Mouse (Mus musculus) cerebellum, postnatal 14 days (tissue): Measurements from ENCODE around the gene Ddx43.
A peak's percentile ranks its signal among the peaks of the same experiment; 100 is the strongest.

Source experiments
- DNase-seq, 2 experiments: peaks; one replicate each; pipeline ENCODE4 v3.0.0; 2021; ENCODE audit warnings: mixed read lengths in 2 of 2

The Ddx43 gene

GRCm38 (mm10) chr9:78374397-78374796 is 21.2 kb upstream of the Ddx43 start:
- DNase-seq: no peak

- DNase-seq: no peak
Measured at GRCm38 (mm10) chr9:78374885-78375389, 20.6 kb upstream of the Ddx43 start.

GRCm38 (mm10) chr9:78375486-78375885 is 20.1 kb upstream of the Ddx43 start:
- no peak for DNase-seq

GRCm38 (mm10) chr9:78377546-78377945 is 18.0 kb upstream of the Ddx43 start:
- DNase-seq: no peak

GRCm38 (mm10) chr9:78378113-78378785 is 17.3 kb upstream of the Ddx43 start, which contains the start of gene Ooep:
TSS of gene Ooep (minus strand) at chr9:78378725.
- DNase-seq: peak; percentile 58 to 70

- DNase-seq: peak in 1 of 2 experiments; percentile 6
Measured at GRCm38 (mm10) chr9:78385893-78386292, 9.7 kb upstream of the Ddx43 start.

- DNase-seq: no peak
Measured at GRCm38 (mm10) chr9:78386947-78387346, 8.6 kb upstream of the Ddx43 start.

GRCm38 (mm10) chr9:78389981-78390380 is 5.6 kb upstream of the Ddx43 start:
- no peak for DNase-seq

GRCm38 (mm10) chr9:78393741-78394140 is 1.8 kb upstream of the Ddx43 start:
- no peak for DNase-seq

GRCm38 (mm10) chr9:78394602-78395001 is 975 bp upstream of the Ddx43 start:
- no peak for DNase-seq

GRCm38 (mm10) chr9:78395244-78395629 is 340 bp upstream of the Ddx43 start:
- DNase-seq: no peak

GRCm38 (mm10) chr9:78396517-78396916 is 940 bp downstream of the Ddx43 start:
- DNase-seq: no peak

- DNase-seq: no peak
Measured at GRCm38 (mm10) chr9:78400570-78400969, 5.0 kb downstream of the Ddx43 start.

- DNase-seq: no peak
Measured at GRCm38 (mm10) chr9:78401596-78401995, 6.0 kb downstream of the Ddx43 start.

- DNase-seq: peak; percentile 21 to 32
Measured at GRCm38 (mm10) chr9:78427362-78427781, 31.8 kb downstream of the Ddx43 start.

GRCm38 (mm10) chr9:78428185-78428584 is 32.6 kb downstream of the Ddx43 start:
- DNase-seq: no peak

- no peak for DNase-seq
Measured at GRCm38 (mm10) chr9:78428870-78429432, 33.4 kb downstream of the Ddx43 start.

GRCm38 (mm10) chr9:78429551-78429950 is 34.0 kb downstream of the Ddx43 start:
- DNase-seq: no peak

- no peak for DNase-seq
Measured at GRCm38 (mm10) chr9:78430486-78430885, 34.9 kb downstream of the Ddx43 start.

GRCm38 (mm10) chr9:78432471-78432870 is 36.9 kb downstream of the Ddx43 start:
- no peak for DNase-seq

GRCm38 (mm10) chr9:78439426-78439825 is 43.8 kb downstream of the Ddx43 start:
- DNase-seq: no peak

GRCm38 (mm10) chr9:78442237-78442578 is 46.6 kb downstream of the Ddx43 start:
- DNase-seq: no peak

- DNase-seq: peak; percentile 9 to 15
Measured at GRCm38 (mm10) chr9:78442579-78443392, 47.2 kb downstream of the Ddx43 start, which contains the start of gene Cgas. TSS of gene Cgas (minus strand) at chr9:78443237.

- peak in 1 of 2 experiments; percentile 11 for DNase-seq
Measured at GRCm38 (mm10) chr9:78447606-78447972, 52.0 kb downstream of the Ddx43 start.
